Mouse (Mus musculus) CD4-positive naive resting alpha-beta T cell, adult 57 days (primary cell): ENCODE results near the gene Zfp579. TPM values are rescaled to one million over a fixed set of nuclear protein-coding genes. Genes with fewer than 3 reads are reported as not detected.

Experiments
- total RNA-seq: library from RNA; stranded (reverse); gene quantifications from one replicate; pipeline ENCODE4 v1.2.4, GENCODE M21; 2023

Zfp579 gene
- 34.3 TPM for total RNA-seq

GRCm38 (mm10) chr7:4996003-4996895 lies at the start of gene Zfp579:
Gene Zfp579, minus strand, starts transcription at chr7:4996158.

GRCm38 (mm10) chr7:5038109-5038732 lies 42.3 kb upstream of the Zfp579 start, which contains the start of gene Zfp784:
Gene Zfp784, minus strand, starts transcription at chr7:5038446.

GRCm38 (mm10) chr7:5033818-5034217 lies 37.9 kb upstream of the Zfp579 start, which contains the start of gene 4632433K11Rik:
Gene 4632433K11Rik, plus strand, starts transcription at chr7:5034118.

GRCm38 (mm10) chr7:5020000-5020681 lies 24.2 kb upstream of the Zfp579 start, which contains the start of the genes Zfp865 and Ccdc106:
Gene Zfp865, plus strand, starts transcription at chr7:5020376.
Gene Ccdc106, plus strand, starts transcription at chr7:5020553.

GRCm38 (mm10) chr7:5015118-5016001 lies 19.4 kb upstream of the Zfp579 start, which contains the start of gene Gm44973:
Gene Gm44973, plus strand, starts transcription at chr7:5015496.

GRCm38 (mm10) chr7:5014251-5015117 lies 18.5 kb upstream of the Zfp579 start, which contains the start of the genes Zfp524 and Fiz1:
Gene Zfp524, plus strand, starts transcription at chr7:5014415.
Gene Fiz1, minus strand, starts transcription at chr7:5014697.

GRCm38 (mm10) chr7:4971068-4971467 lies 24.9 kb downstream of the Zfp579 start, which contains the start of gene Sbk3:
Gene Sbk3, minus strand, starts transcription at chr7:4971168.

GRCm38 (mm10) chr7:4964272-4964671 lies 31.7 kb downstream of the Zfp579 start, which contains the start of gene Sbk2:
Gene Sbk2, minus strand, starts transcription at chr7:4964406.

Other genes starting within 250 kb of the Zfp579 start
- 4.6 TPM for gene Cox6b2, start 243.1 kb downstream of the Zfp579 start, total RNA-seq
- gene Fam71e2, start 224.9 kb downstream of the Zfp579 start, total RNA-seq, result not detected
- not detected for gene Il11, start 213.3 kb downstream of the Zfp579 start, total RNA-seq
- gene Tmem190, start 213.2 kb downstream of the Zfp579 start, total RNA-seq, result not detected
- gene Tmem238, start 206.5 kb downstream of the Zfp579 start, total RNA-seq, result 2.7 TPM
- gene Rpl28, start 203.3 kb downstream of the Zfp579 start, total RNA-seq, result 2,201 TPM
- 163 TPM for gene Ube2s, start 183.6 kb downstream of the Zfp579 start, total RNA-seq
- gene Shisa7, start 151.5 kb downstream of the Zfp579 start, total RNA-seq, result 2.3 TPM
- 9.7 TPM for gene Isoc2b, start 125.9 kb downstream of the Zfp579 start, total RNA-seq
- 13.4 TPM for gene Isoc2a, start 119.0 kb downstream of the Zfp579 start, total RNA-seq
- not detected for gene Gm36210, start 89.6 kb downstream of the Zfp579 start, total RNA-seq
- 35.2 TPM for gene Zfp628, start 80.9 kb downstream of the Zfp579 start, total RNA-seq
- gene Nat14, start 74.1 kb downstream of the Zfp579 start, total RNA-seq, result 13.9 TPM
- 0.47 TPM for gene Ssc5d, start 70.4 kb downstream of the Zfp579 start, total RNA-seq
- gene Sbk2, start 31.8 kb downstream of the Zfp579 start, total RNA-seq, result not detected
- gene Sbk3, start 25.0 kb downstream of the Zfp579 start, total RNA-seq, result not detected
- 14.7 TPM for gene Zfp524, start 18.3 kb upstream of the Zfp579 start, total RNA-seq
- gene Fiz1, start 18.5 kb upstream of the Zfp579 start, total RNA-seq, result 47.3 TPM
- gene Gm44973, start 19.3 kb upstream of the Zfp579 start, total RNA-seq, result not detected
- 57.5 TPM for gene Zfp865, start 24.2 kb upstream of the Zfp579 start, total RNA-seq
- gene Ccdc106, start 24.4 kb upstream of the Zfp579 start, total RNA-seq, result 0.44 TPM
- not detected for gene 4632433K11Rik, start 38.0 kb upstream of the Zfp579 start, total RNA-seq
- gene Zfp784, start 42.3 kb upstream of the Zfp579 start, total RNA-seq, result 7.4 TPM
- 2.9 TPM for gene Zfp580, start 55.4 kb upstream of the Zfp579 start, total RNA-seq
- 436 TPM for gene U2af2, start 66.0 kb upstream of the Zfp579 start, total RNA-seq
- 110 TPM for gene Epn1, start 84.1 kb upstream of the Zfp579 start, total RNA-seq
- gene Rfpl4, start 120.8 kb upstream of the Zfp579 start, total RNA-seq, result not detected
- gene Rasl2-9, start 129.8 kb upstream of the Zfp579 start, total RNA-seq, result not detected
- gene Vmn1r55, start 153.5 kb upstream of the Zfp579 start, total RNA-seq, result not detected
- not detected for gene Vmn1r56, start 200.6 kb upstream of the Zfp579 start, total RNA-seq
- not detected for gene Vmn1r57, start 222.3 kb upstream of the Zfp579 start, total RNA-seq